Mouse (Mus musculus) spleen, postnatal 4 days (tissue): ENCODE measurements around the gene Traf3ip1.
A peak's percentile ranks its signal among the peaks of the same experiment; 100 is the strongest.

Experiments used
- DNase-seq, 2 experiments: peaks; one replicate each; pipeline ENCODE4 v3.0.0; 2022; ENCODE audit warnings: low spot score in 2 of 2

The Traf3ip1 gene

DNA sequence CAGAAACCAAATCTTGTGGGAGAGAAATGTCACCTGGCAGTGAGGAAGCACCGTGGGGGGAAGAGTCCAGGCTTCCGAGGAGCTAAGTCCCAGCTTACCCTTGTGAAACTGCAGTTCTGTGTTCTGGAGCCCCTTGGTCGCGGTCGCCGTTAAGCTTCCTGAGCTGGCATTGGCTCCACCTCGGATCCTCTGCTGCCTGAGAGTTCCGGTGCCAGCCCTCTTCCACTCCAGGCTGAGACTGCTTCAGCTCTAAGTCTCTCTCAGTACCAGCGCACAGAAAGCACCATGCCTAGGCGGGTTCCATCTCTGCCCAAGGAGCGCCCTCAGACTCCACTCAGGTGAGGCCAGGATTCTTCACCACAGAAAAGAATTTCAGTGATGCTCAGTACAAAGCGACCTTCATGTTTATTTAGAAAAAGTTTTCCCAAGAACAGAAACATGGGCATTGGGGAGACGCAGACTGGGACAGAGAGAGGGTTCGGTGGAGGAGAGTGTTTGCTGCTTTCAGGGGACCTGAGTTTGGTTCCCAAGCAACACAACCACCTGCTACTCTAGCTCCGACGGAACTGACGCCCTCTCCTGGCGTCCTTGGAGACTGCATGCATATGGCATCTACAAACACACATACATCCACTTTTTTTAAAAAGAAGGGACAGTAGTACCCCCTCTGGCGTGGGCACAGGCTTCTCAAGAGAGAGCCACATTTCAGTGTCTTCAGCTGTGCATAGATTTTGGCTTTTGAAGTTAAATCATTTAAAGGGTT, 39.7 kb downstream of the Traf3ip1 start:
- peak; percentile 69 to 85 for DNase-seq

DNA sequence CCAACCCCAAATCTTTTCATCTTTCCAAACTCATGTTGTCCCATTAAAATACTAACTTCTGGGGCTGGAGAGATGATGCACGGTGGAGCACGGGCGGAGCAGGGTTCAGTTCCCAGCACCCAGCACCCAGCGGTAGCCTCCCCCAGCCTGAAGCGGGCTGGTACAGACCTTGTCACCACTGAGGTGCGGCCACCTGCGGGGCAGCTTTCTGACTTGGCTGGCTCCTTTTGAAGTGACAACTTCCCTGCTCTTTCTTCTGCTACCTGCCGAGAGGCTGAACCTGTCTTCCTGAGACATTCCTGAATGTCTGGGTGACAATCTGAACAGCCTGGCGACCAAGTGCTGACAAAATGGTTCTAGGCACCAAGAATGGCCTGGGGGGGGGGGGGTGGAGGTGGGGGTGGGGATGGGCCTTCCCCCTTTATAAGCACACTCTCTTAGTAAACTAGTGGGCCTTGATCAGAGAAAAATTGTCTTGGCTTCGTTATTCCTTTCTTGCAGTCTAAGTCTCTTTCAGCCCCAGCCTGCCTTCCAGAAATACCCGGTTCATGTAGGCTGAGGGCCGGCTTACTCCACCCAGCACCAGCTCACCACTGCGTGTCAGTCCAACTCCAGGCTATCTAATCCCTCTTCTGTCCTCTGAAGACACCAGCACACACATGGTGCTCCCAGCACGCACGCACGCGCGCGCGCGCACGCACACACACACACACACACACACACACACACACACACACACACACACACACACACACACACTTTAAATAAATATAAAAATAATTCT, 43.5 kb downstream of the Traf3ip1 start:
- DNase-seq = no peak

DNA sequence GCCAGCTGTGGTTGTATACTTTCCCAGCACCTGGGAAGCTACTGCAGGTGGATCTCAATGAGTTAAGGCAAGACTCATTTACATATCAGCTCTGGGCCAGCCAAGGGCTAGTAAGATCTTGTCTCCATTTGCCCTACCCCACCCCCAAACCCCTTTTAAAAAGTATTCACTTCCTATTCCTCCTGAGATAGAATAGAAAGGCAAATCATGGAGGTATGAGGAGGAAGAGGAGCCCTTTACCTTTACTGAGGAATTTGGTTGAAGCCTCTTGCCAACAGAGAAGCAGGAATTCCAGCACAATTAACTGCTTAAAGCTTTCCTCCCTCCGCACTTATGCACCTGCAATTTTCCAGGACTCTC, 44.1 kb downstream of the Traf3ip1 start:
- no peak for DNase-seq

DNA sequence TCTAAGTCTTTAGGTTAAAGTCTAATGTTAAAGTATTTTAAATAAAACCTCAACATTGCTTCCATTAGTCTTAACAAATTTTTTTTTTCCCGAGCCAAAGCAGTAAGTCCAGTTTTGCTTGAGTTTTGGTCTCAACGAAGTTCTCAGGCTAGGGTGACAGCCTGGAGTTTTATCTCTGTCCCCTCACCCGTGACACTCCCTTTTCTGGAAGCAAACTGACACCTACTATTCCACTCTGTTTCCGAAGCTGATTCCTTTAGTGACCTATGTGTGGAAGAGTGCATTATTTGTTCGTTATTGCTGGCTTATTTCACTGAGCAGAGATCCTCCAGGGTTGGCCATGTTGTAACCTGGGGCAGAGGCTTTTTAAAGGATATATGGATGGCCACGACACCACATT, 44.8 kb downstream of the Traf3ip1 start:
- DNase-seq = no peak

DNA sequence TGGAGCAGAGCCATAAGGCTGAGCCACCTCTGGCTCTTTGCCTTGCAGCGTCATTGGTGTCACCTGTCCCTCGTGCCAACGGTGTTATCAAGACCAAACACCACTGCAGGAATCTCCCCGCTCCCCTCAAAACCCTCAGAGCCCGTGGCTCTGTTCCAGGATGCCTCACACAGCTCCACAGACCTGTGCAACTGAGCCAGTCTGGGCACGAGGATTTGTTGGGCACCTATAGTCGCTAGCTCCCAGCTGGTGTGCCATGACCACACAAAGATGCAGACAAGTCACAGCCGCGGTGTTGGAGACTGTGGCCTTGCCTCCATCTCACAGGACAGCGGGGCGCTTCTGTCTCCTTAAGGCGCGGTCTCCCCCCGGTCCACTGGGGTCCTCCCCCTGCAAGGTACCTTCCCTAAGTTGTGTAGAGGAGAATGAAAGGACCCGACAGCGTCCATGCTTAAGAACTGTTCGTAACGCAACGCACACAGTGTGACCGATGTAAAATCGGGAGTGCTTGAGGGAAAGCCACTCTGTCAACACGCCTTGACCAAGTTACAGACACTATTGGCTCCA, 45.3 kb downstream of the Traf3ip1 start:
- peak; percentile 78 to 87 for DNase-seq

DNA sequence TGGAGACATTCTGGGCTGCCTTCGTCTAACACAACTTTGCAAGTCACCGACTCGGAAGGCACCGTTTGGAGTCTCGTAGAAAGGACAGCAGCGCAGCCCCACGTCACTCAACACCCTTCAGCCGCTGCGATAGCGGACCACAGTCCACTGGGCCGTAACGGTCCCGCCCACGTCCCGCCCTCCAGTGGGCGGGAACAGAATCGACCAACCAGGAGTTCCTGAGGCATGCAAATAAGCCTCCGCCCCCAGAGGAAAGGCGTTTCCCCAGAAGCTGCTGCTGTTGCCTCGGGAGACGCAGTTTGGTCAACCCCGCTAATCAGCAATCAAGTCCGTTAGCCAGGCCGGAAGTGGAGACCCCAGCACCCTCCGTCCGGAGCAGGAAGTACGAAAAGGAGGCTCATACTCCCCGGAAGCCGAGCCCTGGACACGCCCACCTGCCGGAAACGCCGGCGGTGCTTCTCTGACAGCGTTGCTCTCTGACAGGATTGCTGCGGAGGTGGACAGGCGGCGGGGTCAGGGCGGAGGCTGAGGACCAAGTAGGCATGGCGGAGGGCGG, 45.9 kb downstream of the Traf3ip1 start, which contains the start of gene Asb1:
Asb1 (plus strand) TSS at position 274 of the 556 bp plus-strand sequence.
- peak; percentile 96 for DNase-seq

DNA sequence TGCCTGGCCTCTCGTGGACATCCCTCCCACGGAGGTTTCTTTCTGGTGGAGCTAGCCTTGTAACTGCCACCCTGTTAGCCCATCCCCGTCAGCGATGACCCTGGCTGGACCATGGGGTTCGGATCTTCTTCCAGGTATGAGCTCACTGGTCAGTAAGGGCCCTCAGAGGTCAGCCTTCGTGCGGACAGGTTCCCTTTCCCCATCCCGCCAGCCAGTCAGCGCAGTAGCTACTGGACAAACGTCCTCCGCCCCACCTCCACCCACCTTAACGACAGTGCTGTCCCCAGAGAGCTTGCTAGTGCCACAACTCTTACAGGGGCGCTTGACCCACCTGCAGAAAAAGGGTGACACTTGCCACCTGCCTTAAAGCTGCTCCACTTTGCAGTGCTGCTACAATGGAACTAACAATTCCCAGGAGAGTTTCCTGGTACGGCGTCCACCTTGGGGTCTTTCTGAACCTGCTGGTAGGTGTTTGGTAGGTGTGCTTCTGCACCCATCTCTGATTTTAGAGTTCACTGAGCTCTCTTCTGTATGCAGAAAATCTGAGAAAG, 46.7 kb downstream of the Traf3ip1 start:
- DNase-seq = peak in 1 of 2 experiments; percentile 33

DNA sequence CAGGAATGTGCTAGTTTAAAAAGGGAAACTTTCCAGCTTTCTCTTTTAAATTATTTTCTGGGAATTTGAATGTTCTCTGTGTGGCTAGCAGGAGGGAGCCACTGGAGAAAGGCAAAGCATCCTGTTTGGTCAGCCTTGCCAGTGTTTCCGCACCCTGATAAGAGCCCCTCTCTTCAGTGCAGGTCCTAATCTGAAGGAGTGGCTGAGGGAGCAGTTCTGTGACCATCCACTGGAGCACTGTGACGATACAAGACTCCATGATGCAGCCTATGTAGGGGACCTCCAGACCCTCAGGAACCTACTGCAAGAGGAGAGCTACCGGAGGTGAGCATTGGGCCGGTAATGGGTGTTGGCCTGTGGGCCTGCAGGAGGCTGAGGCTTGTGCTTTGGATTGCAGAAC, 49.5 kb downstream of the Traf3ip1 start:
- DNase-seq = no peak

DNA sequence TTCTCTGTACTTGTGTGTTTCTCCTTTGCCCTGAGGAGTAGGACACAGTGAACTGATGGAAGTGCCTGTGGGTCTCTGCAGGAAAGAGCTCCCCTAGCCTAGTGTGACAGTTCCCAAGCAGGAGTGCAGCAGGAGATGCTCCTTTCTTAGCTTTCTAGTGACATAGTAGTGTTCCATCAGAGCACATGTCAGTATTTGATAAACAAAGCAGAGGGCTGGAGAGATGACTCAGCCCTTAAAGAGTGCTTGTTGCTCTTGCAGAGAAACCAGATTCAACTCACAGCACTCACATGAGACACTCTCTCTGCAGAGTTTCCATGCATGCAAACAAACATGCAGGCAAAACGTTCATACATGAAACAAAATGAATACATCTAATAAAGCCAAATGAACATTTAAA, 50.8 kb downstream of the Traf3ip1 start:
- no peak for DNase-seq

DNA sequence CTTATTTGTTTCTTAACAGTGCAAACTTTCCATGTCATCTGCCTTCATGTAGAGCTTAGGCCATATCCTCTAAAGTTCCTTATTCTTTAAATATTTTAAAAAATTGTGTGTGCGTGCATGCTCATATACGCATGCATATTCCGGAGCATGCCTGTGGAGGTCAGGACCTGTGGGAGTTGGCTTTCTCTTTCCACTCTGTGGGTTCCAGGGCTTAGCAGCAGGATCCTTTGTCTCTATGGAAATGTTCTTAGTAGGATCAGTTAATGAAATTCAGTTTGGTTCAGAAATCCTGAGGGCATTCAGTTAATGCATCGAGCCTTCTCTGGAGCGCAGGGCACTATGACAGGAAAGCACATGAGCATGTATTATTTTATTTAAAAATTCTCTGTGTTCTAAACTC, 53.1 kb downstream of the Traf3ip1 start:
- DNase-seq = no peak

DNA sequence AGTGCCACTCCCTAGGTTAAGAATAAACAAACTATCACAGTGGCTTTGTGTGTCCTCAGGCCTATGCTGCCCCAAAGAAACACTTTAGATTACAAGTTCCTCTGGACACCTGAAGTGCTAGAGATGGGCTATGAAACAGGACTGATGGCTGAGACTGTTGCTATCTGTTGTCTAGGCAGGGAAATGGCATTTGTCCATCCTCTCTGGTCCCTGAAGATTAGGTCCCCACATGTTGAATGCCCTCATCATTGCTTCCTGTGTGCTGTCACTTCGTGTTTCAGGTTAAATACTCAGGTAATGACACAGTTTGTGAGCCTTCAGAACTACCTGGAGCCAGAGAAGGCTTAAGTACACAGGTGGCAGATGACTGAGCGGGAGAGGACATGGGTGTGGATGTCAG, 54.6 kb downstream of the Traf3ip1 start:
- no peak for DNase-seq

DNA sequence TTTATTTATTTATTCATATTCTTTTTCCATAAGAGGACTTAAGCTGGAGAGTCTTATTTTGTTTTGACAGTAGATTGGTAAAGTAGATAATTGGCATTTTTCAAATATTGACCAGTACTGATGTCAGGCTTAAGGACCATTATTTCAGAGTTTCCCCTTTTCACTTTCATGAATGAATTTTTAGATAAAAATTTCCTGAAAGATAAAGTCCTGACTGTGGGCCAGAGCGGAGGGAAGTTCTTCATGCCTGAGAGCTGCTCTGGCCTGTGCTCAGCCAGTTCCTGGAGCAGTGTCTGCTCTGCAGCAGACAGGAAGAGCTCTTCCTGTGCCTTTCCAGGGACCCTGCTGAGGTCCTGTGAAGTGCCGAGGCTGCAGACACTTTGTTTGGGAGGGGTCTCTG, 62.7 kb downstream of the Traf3ip1 start:
- no peak for DNase-seq

DNA sequence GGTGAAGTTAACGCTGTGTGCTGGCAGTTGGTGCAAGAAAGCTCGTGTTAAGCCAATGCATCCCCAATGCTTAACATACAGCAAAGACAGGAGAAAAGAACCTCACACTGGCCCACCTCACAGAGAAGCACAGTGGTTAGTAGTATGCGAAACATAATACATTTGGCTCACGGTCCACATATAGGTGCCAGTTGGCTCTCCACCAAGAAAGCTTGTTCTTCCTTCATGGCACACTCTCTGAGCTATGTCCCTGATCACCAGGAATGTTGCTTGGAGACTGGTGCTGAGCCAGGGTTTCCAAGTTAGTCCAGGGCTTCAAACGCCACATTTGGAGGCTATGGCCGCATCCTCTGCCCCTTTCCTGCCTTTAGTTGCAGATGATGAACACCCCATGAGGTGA, 66.8 kb downstream of the Traf3ip1 start:
- DNase-seq = no peak

DNA sequence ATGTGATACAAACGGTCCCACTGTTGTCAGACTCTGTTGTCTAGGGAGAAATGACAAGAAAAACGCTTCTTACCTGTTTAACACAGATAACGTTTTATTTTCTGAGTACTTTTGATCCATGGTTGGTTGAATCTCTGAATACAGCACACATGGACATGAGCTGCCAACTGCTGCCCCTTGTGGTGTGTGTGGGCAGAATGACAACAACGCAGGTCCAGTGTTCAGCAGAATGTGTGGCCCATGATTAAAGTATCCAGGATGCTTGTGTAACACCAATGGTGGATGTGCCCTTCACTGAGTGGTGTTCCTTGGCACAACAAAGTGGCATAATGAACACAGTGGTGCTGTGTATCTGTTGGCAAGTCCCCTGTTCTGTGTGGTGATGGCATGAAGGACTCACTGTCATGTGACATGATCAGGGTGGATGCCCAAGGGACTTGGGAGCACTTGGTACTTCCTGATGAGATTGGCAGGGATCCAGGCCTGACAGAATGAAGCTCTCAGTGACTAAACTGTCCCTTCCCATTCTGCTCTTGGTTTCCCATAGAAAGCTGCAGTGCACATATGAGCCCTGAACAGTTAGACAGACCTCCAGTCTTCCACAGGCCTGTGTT, 68.6 kb downstream of the Traf3ip1 start:
- DNase-seq = no peak

DNA sequence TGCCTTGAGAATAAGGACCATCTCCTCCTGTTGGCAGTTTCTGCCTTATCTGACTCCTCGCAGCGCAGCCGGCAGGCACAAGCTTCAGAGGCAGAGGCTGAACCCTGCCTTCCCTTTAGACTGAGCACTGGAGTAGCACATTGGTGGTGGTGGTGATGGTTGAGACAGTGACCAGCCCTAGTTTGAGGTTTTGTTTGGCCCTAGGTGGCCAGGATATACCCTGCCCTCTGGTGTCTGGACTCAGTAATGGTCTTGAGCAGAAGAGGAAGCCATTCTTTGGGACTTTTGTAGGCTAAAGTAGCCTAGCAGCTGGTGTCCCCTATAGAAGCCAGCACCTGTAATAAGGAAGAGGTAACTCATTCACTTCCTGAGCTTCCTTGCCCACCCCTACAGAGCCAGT, 69.6 kb downstream of the Traf3ip1 start:
- DNase-seq = no peak

DNA sequence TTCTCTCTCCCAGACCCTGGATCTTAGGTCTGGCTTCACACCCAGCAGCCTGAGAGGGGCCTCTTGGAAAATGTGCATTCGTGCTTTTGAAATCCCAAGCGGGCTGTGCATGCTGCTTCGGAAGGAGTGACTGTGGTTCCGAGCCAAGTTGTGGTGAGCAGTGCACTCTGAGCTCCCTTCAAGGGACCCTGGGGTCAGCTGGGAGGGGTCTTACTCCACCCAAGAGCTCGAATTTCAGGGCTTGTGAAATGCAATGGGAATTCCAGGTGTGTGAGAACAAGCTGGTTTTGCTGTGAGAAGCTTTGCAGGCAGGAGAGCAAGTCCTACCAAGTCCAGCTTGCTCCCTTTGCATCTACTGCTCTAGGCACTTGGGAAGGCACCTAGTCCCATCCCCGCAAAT, 70.2 kb downstream of the Traf3ip1 start:
- DNase-seq = no peak

DNA sequence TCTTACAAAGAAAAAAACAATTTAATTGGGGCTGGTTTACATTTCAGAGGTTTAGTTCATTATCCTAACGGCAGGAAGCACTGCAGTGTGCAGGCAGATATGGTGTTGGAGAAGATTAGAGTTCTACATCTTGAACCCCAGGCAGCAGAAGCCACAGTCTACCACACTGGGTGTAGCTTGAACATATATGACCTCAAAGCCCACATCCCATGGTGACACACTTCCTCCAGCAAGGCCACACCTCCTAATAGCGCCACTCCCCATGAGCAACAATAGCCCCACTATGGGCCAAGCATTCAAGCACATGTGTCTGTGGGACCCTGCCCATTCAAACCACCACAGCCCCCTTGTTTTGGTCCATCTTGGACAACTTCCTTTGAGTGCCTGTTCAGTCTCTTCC, 72.8 kb downstream of the Traf3ip1 start:
- no peak for DNase-seq

DNA sequence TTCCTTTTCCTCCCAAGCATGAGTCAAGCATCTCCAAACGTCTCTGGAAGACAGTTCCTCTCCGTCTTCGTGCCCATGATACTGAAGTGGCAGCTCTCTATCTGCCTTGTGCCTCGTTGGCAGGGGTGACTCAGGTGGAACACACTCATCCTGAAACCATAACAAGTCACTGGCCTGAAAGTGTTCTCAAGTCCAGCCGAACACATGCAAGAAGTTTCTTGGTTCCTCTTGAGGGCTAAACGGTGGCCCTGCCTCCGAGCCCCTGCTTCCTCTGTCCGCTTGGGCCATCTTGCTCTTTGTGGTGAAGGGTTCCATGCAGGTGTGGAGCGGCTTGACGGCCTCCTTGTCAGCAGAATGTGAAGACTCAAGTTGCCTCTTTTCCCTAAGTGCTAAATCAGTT, 78.0 kb downstream of the Traf3ip1 start:
- no peak for DNase-seq

DNA sequence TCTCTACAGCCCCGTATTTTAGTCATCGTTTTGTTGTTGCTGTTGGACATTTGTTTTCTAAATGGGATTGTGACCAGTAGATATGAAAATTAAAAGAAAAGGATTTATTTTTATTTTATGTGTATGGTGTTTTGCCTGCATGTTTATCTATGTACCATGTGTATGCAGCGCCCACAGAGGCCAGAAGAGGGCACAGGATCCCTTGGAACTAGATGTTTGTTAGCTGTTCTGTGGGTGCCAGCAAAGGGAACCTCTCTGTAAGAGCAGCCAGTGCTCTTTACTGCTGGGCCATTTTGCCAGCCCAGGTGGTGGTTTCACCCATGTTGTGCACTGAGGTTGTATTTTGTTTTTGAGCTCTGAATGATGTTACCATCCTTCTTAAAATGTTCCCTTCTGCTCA, 79.8 kb downstream of the Traf3ip1 start:
- peak in 1 of 2 experiments; percentile 24 for DNase-seq

DNA sequence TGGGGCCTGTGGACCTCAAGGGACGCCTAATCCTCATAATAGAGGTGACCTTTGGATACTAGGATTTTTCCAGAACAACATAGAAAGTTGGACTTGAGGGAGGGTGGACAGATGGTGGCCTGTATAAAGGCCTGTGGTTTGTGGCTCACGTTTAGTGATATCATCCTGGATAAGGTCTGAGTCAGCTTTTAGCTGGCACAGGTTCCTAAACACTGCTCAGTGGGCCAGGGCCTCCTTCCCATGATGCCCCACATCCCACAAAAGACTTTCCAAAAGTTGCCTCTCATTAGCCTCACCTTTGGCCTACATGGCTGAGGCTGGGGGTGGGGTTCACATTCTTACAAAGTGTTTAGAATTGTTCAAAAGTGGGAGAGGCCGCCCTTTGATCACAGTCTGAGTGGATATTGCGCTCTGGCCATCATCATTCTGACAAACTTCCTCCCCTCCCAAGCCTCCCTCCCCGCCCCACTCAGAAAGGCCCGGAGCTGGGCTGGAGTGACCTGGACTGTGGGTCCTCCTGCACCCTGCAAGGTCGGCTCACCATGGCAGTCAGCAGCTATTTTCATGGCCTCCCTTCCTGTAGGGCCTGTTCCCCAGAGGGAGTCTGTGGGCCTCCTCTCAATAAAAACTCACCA, 83.6 kb downstream of the Traf3ip1 start:
- no peak for DNase-seq
